Mouse (Mus musculus) lung, postnatal 0 days (tissue): ENCODE results near the gene Calml4.
A peak's percentile ranks its signal among the peaks of the same experiment; 100 is the strongest.

Experiments
- CTCF ChIP-seq: IDR thresholded peaks from 2 replicates; pipeline ENCODE4 v1.5.1; 2016; ENCODE audit warnings: antibody characterized with exemption, mild to moderate bottlenecking
- EP300 ChIP-seq: IDR thresholded peaks from 2 replicates; pipeline ENCODE4 v1.6.1; 2016; ENCODE audit warnings: antibody characterized with exemption, mild to moderate bottlenecking, control low read depth

DNA sequence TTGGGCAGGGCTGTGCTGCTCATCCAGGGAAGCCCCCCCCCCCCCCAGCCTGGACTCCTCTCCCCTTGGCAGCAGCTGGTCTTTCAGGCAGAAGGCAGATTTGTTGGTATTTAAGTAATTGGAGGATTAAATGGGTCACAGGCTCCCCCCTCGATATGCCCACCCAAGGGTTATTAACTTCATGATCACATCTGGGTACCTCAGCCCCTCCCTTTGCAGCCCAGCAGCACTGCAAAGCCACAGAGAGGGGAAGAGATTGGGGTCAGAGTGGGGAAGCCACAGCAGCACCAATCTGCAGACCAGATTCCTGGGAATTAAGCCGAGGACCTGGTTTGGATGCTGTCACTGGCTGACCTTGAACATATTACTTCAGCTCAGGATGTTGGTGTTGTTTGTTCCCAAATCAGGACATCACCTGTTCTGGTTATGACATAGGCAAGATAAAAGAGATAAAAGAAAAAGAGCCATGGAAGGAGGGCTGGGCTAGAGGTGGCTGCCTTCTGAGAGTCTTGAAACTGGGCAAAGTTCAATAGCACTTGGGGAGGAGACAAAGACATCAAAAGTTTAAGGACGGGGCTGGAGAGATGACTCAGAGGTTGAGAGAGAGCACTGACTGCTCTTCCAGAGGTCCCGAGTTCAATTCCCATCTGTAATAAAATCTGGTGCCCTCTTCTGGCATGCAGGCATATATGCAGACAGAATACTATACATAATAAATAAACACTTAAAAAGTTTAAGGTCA lies 22.0 kb upstream of the Calml4 start:
- TF ChIP-seq CTCF (0 out of 2 replicates have a peak, but pooled peaks have one; percentile 15), EP300 (no peak)
